Mouse (Mus musculus) spleen, postnatal 14 days (tissue): ENCODE measurements at regions not wholly inside any gene's neighbourhood (a gene's known extent, or its start where the extent isn't known, plus 50 kb on each side); places are given as distances from the start of the nearest gene placed in this dataset.
"Not testable (repeated sequence)": the region's sequence is repeated elsewhere in the genome, so short reads cannot be mapped to it uniquely, and the experiment has no call there.

Experiments used
- DNase-seq, 2 experiments: peaks; one replicate each; pipeline ENCODE4 v3.0.0; 2021 to 2022; ENCODE audit warnings: low spot score in 2 of 2

DNA sequence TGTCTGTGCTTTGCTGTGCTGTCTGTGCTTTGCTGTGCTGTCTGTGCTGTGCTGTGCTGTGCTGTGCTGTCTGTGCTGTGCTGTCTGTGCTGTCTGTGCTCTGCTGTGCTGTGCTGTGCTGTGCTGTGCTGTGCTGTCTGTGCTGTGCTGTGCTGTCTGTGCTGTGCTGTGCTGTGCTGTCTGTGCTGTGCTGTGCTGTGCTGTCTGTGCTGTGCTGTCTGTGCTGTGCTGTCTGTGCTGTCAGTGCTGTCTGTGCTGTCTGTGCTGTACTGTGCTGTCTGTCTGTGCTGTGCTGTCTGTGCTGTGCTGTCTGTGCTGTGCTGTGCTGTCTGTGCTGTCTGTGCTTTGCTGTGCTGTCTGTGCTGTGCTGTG is 196.5 kb downstream of the Tcp10c start:
- not testable (repeated sequence) for DNase-seq

DNA sequence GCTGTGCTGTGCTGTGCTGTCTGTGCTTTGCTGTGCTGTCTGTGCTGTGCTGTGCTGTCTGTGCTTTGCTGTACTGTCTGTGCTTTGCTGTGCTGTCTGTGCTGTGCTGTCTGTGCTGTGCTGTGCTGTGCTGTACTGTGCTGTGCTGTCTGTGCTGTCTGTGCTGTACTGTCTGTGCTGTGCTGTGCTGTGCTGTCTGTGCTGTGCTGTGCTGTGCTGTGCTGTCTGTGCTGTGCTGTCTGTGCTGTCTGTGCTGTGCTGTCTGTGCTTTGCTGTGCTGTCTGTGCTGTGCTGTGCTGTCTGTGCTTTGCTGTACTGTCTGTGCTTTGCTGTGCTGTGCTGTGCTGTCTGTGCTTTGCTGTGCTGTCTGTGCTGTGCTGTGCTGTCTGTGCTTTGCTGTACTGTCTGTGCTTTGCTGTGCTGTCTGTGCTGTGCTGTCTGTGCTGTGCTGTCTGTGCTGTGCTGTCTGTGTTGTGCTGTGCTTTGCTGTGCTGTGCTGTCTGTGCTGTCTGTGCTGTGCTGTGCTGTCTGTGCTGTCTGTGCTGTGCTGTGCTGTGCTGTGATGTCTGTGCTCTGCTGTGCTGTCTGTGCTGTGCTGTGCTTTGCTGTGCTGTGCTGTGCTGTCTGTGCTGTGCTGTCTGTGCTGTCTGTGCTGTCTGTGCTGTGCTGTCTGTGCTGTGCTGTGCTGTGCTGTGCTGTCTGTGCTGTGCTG is 197.5 kb downstream of the Tcp10c start:
- not testable (repeated sequence) for DNase-seq

DNA sequence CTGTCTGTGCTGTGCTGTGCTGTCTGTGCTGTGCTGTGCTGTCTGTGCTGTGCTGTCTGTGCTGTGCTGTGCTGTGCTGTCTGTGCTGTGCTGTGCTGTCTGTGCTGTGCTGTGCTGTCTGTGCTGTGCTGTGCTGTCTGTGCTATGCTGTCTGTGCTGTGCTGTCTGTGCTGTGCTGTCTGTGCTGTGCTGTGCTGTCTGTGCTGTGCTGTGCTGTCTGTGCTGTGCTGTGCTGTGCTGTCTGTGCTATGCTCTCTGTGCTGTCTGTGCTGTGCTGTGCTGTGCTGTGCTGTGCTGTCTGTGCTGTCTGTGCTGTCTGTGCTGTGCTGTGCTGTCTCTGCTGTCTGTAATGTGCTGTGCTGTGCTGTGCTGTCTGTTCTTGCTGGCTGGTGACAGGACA is 198.5 kb downstream of the Tcp10c start:
- not testable (repeated sequence) for DNase-seq

DNA sequence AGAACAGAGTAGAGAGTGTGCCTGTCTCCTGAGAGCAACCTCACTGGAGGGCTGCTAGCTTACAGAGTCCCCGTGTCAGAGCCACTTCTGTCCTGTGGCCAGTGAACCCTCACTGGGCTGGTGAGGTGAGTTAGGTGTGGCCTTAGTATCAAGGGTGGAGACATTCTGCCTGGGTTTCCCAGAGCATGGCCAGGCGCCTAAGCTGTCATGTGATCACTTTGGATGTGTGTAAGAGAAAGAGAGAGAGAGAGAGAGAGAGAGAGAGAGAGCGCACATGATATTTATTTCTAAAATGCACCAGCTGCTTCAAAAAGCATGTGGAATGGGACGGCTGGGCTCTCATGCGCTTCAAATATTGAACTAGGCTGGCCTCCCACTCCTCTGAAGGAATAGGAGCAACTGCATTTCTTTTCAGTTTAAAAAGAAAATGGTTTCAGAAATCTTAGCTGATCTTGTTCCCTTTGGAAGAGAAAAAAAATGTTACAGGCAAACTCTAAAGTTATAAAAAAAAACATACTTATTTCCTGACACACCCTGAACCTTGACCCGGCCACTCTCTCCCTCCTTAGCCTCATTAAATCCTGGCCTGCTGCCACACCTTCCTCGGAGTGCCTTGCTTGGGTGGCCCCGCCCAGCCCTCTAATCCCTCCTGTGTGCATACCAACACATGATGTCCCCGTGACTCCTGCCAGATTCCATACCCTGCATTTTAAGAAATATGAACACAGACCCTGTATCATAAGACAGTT is 201.1 kb downstream of the Tcp10c start:
- not testable (repeated sequence) for DNase-seq

DNA sequence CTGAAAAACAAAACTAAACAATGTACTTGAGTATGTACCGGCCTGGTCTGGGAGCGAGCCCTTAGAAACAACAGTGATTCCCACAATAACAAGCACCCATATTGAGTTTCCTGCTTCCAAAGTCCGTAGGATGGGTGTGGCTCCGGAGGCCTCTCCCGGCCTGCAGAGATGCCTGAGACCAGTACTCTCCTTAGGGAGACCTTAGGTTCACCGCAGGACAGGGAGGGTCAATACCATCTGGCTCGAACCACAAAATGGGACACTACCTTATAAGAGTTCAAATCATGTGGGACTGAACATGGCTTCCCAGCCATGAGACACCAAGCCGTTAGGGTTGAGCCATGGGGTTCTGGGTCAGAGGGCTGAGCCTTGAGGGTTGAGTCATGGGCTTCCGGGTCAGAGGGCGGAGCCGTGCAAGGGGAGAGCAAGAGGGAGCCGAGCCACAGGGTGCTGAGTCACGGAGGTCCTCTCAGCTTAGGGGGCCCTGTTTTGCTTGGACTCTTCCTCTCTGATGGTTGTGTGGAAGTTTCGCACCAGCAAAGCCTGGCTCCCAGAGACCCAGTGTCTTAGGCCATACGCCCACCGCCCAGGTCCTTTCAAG is 201.8 kb downstream of the Tcp10c start:
- not testable (repeated sequence) for DNase-seq

DNA sequence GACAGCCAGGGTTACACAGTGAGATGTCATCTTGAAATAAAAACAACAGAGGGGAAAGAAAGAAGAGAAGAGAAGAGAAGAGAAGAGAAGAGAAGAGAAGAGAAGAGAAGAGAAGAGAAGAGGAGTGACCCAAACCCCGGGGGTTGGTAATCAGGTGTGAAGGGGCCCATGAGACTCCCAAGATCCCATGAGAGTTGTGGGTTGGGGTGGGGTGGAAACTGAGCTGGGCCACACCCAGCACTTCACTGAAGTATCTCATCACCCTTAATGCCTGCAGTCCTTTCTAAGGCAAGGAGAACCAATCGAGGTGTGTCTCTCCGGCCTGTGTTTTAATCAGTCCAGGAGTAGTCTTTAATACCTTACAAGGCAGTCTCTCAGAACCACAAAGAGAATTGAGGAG is 201.5 kb upstream of the Afdn start:
- DNase-seq = no peak

DNA sequence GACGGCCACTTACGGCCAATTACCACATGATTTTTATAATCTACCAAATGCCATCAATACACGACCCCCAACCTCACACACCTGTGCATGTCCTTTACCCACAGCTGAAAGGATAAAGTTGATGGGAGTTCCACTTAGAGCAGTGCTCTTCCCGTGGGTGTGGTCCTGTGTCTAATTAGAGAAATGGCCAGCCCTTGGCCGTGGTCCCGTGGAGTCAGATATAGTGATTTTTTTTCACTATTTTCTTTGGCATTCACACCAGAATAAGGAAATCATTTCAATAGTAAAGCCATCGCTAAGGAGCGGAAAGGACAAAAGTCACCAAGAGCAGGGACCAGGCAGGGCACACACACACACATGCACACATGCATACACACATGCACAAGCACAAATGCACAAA is 199.0 kb upstream of the Afdn start:
- no peak for DNase-seq

DNA sequence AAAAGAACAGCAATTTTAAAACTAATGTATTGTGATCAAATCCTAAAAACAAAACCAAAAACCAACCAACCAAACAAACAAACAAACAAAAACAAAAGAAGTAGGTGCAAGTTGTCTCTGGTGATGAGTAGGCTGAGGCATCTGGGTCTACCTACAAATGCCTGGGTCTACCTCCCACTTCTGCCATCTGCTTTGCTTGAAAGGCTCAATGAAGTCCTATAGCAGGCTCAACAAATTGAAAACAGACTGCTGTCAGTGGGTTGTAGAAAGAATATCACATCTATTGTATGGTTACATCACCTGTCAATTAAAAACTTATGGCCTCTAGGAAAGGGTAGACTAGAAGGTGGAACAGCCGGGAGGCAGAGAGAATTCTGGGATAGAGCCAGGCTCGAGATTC is 197.4 kb upstream of the Afdn start:
- no peak for DNase-seq

DNA sequence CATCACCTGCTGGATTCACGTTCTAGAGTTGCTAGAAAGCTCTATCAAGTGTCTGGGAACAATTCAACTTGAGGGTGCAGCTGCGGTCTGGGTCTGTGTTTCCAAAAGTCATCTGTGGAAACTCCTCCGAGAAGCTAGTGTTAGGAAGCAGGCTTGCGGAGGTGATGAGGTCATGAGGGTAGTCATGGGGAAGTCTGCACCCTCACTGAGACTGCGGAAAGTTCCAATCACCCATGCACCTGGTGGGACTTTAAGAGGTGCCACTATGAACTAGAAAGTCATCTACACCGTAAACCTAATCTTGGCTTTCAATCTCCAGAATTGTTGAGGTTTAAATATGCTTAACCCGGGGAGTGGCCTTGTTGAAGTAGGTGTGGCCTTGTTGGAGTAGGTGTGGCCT is 195.5 kb upstream of the Afdn start:
- DNase-seq = no peak

DNA sequence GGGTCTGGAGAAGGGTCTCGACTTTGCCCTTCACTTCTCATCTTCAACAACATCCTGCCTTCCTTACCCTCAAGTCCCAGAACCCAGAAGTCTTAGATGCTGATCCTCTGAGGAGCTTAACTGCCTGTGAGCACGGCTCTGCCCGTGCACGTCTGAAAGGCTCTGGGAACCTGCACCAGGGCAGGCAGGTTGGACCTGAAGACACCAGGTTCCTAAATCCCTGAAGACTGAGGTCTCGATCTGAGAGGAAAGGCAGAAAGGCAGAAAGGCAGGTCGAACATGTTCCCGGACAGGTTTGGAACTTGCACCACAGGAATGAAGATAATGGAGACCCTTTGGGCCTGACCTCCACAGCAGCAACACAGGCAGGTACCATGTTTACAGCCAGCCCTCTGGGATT is 193.7 kb upstream of the Afdn start:
- DNase-seq = no peak

DNA sequence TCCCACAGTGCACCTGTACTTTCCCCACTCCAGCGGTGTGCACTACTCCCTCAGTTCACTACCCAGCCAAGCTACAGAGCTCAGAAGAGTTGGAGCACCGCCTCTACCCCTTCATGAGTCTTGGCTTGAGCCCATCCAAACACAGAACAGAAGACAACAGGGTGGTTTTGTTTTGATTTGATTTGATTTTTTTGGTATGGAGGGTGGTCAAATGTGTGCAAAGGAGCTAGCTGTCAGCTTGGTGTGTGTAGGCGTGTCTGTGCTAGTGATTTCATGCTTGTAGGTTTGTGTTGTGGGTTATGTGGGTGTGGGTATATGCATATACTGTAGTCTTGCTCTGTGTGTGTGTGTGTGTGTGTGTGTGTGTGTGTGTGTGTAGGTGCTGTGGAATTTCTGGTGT is 193.2 kb upstream of the Afdn start:
- no peak for DNase-seq

DNA sequence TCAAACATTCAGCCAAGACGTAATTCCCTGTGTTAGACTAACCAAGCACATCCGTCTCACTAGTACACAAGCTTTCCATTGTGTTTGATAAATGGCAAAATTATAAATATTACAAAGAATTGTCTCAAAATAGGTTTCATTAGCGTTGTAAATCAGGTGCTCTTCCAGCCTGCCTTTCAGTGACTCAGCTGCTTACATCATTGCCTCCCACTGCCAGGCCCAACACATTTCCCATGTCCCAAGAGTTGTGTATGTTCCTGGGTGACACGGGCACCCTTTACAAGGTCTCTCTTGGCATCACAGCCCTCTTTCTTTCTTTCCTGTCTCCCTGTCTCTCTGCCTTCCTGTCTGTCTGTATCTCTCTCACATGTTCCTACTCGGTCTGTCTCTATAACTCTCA is 189.5 kb upstream of the Afdn start:
- no peak for DNase-seq

DNA sequence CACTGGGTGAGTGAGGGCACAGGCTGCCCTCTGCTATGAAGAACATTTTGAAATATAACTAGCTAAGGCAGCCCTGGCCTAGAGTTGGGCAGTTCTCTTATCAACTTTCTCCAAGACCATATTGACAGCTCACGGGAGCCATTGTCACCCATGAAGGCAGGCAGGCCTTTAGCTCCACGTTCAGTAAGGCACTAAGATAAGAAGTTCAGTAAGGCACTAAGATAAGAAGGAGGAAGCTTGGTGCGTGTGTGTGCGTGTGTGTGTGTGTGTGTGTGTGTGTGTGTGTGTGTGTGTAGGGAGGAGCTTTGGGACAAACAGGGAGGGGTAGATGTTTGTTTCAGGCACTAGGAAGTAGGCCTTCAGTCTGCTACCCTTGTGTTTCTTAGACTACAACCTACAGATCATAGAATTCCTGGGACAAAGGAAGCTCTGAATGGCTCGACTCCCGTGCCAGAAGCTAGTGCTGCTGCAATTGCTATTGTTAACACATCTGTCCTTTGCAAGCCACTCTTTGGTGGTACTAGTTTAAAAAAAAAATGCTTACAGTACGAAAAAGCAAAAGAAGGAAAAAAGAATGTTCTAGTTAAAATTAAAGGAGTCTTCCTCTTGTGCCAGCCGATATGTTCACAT is 188.0 kb upstream of the Afdn start:
- DNase-seq = no peak

DNA sequence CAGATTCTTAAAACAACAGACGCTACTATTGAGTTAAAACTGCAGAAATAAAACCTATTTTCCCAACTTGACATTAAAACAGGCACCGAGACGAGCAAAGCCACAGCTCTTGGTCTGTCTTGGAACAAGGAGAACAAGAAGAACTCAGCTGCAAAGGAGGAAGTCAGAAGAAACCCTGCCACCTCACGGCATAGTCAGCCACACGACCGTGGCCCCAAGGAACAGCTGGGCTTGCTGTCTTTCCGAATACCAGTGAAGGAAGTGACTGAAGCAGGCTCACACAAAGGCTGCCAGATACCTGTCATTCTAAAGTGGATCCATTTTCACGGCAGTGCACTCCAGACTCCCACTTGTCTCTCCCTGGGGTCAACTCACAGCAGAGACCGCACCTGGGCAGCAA is 187.3 kb upstream of the Afdn start:
- DNase-seq = no peak

DNA sequence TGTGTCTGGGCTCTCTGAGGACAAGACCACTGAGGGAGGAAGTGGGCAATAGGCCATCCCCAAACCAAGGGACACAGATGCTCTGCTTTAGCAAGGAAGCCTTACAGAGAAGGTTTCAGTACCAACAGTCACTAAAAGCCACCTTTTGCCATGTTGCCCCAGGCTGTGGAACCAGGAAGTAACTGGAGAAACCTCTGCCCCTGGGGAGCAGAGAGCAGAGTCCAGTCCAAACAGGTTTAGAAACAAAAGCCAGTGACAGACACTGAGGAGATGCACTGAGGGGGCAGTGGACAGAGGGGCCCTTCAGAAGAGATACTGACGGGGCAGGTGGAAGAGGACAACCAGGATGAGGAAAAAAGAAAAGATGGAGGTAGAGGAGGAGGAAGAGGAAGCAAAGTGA is 186.2 kb upstream of the Afdn start:
- DNase-seq = no peak

DNA sequence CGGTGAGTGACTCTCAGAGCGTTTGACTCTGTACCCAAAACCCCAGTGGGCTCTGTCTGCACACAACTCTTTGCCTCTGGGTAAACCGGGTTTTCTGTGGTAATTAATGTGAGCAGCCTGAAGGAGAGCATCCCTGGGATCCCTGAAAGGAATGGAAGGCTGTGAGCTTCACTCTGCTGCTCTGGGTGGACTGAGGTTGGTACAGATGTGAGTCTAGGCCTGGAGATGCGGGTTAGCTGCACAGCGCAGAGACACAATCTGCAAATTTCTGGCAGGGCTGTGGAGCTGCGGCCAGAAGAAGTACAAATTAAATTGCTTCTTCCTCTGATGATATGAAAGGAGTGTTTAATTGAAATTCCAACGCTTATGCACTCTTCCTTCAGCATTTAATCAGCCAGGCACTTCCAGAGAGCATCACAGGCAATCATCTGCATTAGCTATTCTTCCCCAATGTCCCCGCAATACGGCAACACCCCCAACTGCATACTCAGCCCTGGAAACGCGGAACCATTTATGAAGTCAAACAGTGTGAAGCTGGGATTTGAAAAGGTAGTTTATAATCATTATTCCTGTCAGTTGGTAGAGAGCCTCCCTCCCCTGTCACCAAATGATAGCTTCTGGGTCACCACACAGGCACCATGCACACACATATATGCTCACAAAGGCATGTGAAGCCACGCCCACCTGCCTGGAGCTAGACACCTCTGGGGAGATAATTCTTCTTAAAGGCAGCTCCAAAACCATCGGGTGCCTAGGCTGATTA is 185.5 kb upstream of the Afdn start:
- no peak for DNase-seq

DNA sequence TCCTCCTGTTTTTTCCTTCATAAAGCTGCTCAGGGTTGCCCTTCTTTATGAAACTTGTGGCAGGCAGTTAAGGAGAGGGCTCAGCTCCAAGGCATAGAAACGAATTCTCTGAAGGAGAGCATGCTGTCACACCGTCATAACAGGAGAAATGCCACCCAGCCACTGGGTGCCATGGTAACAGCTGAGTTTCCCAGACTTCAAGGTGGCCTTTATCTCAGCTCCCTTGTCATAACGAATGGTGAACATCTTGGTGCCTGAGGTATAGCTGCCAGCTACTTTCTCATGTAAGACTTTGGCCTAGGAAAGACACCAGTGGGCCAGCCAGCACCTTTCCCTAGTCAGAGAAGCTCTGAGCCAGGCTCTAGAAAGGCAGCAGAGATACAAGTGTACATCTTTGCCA is 182.5 kb upstream of the Afdn start:
- no peak for DNase-seq

DNA sequence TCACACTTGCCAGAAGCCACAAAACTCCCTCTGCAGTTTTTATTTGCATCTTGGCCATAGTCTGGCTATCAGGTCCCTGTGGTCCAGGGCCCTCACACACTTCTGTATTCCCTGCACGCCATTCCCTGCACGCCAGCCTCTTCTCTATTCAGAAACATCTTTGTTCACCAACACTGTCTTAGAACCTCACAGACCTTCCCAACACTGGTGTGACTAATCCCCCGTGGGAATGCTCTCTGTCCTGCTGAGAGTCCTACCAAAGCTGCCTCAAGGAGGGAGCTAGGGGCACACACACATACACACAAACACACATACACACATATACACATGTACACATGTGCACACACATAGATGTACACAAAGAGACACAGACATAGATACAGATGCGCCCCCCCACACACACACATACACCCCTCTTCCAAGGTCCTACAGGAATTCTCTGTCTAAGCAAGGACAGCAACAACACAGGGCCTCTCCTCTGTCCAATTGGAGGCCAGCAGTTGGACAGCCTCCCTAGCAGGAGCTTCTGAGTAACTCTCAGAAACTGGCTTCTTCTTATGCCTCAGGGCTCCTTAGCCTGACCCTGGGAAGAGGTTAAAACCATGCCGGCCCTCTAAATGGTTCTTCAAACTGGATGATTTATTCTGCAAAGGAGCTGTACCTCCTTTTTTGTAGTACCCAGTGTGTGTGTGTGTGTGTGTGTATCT is 179.0 kb upstream of the Afdn start:
- DNase-seq = no peak

DNA sequence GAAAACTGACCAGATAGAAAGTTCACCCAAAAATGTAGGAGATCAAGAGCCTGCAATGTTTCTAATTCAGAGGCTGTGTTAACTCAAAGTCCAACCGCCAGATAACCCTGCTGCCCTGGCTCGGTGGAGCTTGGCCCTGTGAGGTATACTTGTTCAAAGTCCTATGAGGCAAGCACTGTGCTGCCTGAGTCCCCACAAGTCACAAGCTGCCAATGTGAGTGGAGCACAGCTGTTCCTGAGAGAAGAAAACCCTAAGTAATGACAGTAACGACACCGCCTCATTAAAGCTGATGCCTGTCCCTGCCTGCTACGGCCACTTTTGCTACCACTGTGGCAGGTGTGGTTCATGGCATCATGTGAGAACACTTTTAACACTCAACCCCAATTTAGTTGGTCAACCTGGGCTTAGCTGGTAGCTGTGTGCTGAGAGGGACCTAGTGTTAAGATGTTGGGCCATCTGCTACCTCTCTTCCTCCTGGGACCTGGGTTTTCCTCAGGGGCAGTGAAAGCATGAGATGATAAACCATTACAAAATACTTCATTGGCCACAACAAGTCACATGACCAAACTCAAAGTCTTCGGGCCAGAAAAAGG is 178.2 kb upstream of the Afdn start:
- DNase-seq = no peak

DNA sequence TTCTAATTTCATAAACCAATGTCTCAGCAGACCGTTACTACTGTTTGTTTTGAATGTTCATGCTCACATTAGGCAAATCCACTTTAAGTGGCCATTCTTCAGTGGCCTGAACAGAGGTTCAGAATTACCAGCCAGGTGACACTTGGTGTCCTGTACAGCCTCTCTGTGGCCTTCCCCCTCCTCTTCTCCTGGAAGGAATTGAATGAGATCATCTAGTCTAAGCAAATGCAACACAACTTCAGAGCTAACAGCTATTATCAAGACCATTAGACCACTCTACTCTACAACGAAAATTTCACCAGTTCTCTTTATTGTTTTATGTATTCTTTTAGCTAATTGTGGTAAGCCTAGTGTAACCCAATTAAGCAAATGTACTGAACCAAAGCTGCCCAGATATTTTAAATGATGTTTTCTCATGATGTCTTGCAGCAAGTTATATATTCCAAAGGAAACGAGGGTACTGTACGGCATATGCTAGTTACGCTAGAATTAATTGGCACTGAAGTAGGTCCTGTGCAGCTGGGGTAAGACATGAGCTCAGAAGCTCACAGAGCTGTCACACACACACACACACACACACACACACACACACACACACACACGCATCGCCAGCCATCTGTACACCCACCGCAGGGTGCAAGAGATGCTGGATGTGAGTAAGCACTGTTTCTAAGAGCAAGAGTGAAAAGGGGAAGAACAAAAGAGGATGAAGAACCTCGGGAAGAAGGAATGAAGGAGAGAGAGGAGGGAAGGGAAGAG is 176.7 kb upstream of the Afdn start:
- DNase-seq = no peak
